Mouse (Mus musculus) liver, adult (tissue): Measurements from ENCODE around the gene Itgb3bp.

Experiments used
- GATA4 ChIP-seq: IDR thresholded peaks from 2 replicates; pipeline ENCODE4 v1.6.1; 2014; ENCODE audit warnings: mild to moderate bottlenecking, low read length; ENCODE audit not compliant: insufficient replicate concordance

Itgb3bp gene

DNA sequence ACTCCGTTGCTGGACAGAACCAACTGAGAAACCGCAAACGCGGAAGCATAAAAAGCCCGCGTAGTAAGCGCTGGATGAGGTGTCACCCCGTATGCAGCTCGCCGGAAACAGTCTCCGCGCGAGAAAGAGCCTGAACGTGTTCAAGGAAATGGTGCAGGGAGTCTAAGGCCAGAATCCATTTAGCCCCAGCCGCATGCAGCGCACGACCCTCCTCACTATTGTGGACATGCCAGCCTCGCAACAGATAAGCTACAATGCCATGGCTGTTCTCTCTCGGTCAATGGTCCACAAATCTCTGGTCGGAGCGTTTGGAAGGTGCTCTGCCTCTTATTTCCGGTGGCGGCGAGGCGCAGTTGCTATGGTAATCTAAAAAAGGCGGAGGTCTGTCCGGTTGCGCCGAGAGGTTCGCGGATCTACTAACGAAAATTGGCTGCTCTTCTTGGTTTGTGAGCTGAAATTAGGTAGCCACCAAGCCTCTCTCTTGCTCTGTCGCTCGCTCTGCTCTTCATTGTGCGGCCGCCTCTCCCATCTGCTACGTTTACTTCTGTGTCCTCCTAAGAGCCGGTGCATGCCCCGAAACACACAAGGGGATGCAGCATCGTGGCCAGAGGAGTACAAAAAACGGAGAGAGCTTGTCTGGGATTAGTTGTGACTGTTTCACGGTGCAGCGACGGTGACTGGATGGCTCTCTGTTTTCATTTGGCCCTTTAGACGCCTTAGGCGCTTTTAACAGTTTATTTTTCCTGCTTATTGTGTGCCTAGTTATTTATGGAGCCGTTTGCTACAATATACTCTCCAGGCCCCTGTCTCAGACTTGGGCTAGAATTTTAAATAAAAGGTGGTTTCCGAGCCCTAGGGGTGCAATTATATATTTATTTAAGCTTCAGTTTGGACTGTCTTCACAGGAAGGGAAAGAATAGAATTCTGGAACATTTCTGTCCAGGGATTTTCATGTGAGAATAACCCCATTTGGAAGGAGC is 100.2 kb downstream of the Itgb3bp start, which contains the start of gene Efcab7:
Gene Efcab7, plus strand, starts transcription at position 105 of the 980 bp plus-strand sequence.
- TF ChIP-seq GATA4, result peak; percentile 30; the same call in 1 of the 2 replicates

DNA sequence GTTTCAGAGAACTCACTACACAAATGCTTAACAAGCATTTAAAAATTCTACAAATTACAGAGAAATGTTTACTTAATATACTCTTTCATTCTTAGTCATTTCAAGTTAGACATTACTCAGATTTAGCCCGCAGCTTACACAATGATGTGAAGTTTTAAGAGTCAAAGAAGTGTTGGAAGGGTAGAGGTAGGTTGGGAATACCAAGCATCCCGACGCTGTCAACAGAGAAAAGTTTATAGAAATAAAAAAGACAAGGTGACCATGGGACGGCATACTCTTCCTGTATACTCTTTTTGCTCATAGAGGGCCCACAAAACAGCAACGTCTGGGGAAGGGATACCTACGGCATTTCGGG is 100.9 kb downstream of the Itgb3bp start:
- TF ChIP-seq GATA4, result no peak

DNA sequence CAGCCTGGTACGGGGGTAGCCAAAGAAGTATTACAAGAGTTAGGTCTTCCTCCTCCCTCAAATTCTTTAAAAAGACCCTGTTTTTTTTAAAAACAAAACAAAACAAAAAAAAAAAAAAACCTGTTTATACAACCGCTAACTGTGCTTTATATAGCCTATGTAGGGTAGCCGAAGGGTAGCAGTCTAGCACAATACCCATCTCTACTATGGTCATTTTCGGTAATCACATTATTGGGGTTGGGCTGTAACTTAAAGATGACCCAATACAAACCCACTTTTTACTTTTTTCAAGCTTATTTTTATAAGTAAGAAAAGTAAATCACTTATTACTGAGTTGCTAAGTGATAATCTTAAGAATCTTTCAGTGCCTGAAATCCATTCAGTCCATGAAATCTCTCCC is 101.3 kb downstream of the Itgb3bp start:
- no peak for TF ChIP-seq GATA4

DNA sequence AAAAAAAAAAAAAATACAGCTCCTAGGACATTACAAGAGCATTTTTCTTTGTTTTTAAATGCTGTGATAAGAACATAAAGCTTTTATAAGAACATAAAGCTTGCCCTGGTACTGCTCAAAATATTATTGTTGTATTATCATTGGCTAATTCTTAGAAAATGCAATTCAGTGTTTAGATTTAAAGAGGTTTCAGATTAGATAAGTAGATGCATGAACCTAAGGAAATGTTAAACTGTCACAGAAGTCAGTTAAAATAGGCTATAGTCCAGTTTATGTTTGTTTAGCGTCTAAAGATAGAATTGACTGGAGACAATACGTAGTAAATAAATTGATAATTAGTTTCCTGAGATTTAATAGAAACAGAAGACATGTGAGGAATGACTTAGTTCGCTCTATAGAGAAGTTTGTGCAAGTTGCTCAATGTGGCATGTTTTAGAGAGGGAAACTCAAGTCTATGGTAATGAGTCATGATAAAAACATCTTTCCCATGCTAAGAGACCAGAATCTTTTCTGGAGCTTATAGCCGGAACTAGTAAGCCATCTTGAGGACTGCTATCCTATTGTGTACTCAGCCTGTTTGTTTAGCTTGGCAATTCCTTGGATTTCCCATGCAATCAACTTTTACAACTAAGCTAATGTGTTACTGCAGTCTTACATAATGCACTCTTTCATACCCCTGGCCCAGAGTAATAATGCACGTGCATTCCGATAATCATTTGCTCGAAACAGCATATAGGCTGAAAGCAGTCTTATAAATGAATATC is 112.7 kb downstream of the Itgb3bp start:
- TF ChIP-seq GATA4, result no peak

GRCm38 (mm10) chr4:99792365-99792764 is 137.2 kb downstream of the Itgb3bp start:
- no peak for TF ChIP-seq GATA4

DNA sequence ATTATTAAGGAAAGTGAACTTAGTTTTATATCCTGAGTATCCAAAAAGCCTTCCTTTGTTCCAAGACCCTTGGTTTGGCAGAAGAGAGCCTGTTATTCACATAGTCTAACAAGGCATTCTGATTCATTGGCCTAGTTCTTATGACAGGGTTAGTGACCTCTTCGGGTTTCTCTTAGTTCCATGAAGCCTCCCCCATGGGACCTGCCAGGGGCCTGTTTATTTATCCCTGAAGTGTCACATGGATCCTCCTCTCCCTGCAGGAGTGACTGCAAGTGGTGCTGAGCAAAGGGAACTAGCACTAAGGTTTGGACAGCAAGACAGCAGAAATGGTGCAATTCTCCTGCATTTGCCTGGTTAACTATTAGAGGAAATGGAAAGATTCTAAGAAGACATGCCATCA is 156.6 kb downstream of the Itgb3bp start:
- no peak for TF ChIP-seq GATA4

- no peak; the same call in 1 of the 2 replicates for TF ChIP-seq GATA4
These were observed 159.1 kb downstream of the Itgb3bp start for GRCm38 (mm10) chr4:99770555-99770954.

GRCm38 (mm10) chr4:99766753-99767152 is 162.9 kb downstream of the Itgb3bp start:
- no peak for TF ChIP-seq GATA4

- no peak for TF ChIP-seq GATA4
These were observed 163.3 kb downstream of the Itgb3bp start for GRCm38 (mm10) chr4:99766303-99766702.

DNA sequence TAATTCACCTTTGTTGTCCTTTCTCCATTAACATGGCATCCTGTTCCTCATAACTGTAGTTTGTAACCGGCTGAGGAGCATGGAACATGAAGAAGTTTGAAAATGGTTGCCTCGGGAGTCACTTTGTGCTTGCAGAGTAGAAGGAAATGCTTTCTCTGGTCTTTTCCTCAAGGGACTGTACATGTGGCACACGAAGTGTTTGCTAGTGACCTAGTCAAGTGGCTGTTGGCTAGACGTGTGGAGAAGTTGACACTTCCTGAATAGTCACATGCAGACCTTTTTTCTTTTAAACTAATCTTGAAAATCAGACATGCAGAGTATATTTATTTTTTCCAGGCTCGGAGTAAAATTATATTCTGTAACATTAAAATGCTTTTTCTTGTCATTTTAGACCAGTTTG is 177.2 kb downstream of the Itgb3bp start:
- no peak for TF ChIP-seq GATA4

DNA sequence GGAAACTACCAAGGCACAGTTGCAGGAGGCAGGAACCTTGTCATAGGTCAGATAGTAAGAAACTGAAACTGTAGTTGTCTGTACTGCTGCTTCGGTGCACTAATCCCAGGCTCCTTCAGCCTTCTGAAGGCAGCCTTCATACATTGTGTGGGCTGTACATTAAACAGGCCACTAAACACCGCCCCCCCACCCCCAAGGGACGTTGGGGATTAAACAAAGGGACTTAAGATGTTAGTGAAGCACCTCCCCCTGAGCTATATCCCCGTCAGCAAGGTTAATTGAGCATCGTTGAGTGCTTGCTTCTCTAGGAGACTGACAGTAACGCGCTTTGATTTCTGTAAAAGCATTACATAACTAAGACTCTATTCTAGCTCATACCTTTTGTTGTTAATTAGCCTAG is 189.8 kb downstream of the Itgb3bp start:
- no peak for TF ChIP-seq GATA4

DNA sequence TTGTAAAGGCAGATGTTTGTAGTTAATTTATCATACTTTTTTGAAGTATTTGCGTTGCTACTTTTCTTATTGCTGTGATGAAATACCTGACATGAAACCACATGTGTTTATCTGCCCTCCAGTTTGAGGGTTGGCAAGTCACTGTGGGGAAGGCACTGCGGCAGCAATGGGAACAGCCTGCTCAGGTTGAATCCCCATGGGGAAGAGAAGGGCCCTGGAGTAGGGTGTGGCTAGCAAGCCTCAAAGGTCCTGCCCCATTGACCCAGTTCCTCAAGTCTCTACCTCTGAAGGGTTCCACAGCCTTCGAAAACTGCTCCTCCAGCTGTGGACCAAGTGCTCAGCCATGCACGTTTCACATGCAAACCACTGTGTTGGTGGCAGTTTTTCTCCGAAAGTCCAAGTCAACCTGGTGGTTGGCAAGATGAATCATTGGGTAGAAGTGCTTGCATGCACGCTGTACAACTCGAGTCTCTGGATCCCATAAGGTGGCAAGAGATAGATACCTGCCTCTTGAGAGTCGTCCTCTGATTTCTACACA is 203.6 kb downstream of the Itgb3bp start:
- TF ChIP-seq GATA4, result no peak

DNA sequence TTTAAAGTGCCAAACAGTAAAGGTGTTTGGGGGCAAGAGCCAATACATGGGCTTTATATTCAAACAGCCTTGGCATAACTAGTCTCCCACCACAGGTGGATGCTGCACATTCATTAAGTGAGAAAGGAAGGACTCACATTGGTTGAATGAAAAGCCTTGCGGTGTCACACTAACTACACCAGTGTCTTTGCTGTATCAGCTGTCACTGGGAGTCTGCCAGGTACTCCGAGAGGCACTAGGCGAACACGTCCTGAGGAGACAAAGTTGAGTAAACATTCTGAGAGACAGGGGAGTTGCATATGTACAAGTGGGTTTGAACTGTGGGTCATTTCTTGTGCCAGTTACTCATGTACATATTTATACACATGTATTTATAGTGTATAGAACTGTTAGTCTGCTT is 205.3 kb downstream of the Itgb3bp start:
- no peak for TF ChIP-seq GATA4

- no peak for TF ChIP-seq GATA4
These were observed 211.7 kb downstream of the Itgb3bp start for GRCm38 (mm10) chr4:99717905-99718304.

DNA sequence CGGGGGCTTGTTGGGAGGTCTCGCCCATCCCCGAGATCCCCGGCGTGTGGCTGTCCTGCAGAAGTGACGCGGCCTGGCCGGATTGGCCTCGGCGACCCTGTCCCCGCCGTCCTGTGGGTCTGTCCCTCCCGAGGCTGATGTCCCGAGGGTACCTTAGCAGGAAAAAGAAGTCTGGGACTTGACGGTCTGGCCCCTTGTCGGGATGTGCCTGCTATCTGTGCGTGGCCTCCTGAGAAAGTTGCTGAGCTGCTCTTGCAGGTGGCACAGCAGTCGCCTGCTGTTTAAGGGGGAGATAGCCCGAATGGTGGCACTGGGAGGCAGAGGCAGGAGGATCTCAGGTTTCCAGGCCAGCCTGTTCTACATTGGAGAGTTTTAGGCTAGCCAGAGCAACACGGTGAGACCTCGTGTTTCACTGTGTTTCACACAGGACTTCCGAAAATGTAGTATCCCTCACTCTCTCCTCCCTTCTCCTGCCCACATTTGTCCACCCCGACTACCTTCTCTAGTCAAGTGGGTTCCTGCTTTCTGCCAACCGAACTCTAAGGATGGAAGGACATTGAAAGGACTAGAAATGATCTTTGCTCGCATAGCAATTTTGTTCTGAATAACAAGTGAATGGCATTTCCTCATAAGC is 213.7 kb downstream of the Itgb3bp start:
- no peak for TF ChIP-seq GATA4
